Mouse (Mus musculus): ENCODE measurements around the gene Kif21b. TPM values are rescaled to one million over a fixed set of nuclear protein-coding genes. Genes with fewer than 3 reads are reported as not detected.

Gene Kif21b
- polyA plus RNA-seq, 1 experiment from 2014 or later: 43.6 TPM

- Histone ChIP-seq H3K4me2 (ENCODE audit: low read length) (no peak overlapping the region), H3K4me3 (ENCODE audit: low read length) (no peak overlapping the region), H3K9me3 (ENCODE audit: control insufficient read depth, low read length) (no peaks in the 10 kb centered on the region), H3K9ac (ENCODE audit: low read depth, low read length) (no peak overlapping the region), H3K36me3 (ENCODE audit: control insufficient read depth, insufficient read depth, low read length) (no peaks in the 10 kb centered on the region), H3K4me1 (ENCODE audit: control insufficient read depth, insufficient read depth, low read depth, low read length) (peaks cover 15% of the 10 kb centered on the region), H3K27me3 (replicated peaks; ENCODE audit: control insufficient read depth, insufficient read depth, low read length) (no peaks in the 10 kb centered on the region), H3K27ac (ENCODE audit: low read depth, low read length) (no peak overlapping the region)
- WGBS: 88% methylated on average over 8 of the region's 8 CpGs
- ATAC-seq: no peak
These were observed 94.7 kb downstream of the Kif21b start for GRCm38 (mm10) chr1:136225846-136226245.

GRCm38 (mm10) chr1:136226626-136227025 lies 95.4 kb downstream of the Kif21b start:
- Histone ChIP-seq H3K4me2 (ENCODE audit: low read length) (no peak overlapping the region), H3K4me1 (ENCODE audit: control insufficient read depth, insufficient read depth, low read depth, low read length) (peaks cover 17% of the 10 kb centered on the region), H3K9ac (ENCODE audit: low read depth, low read length) (no peak overlapping the region), H3K27me3 (replicated peaks; ENCODE audit: control insufficient read depth, insufficient read depth, low read length) (no peaks in the 10 kb centered on the region), H3K27ac (ENCODE audit: low read depth, low read length) (no peak overlapping the region), H3K4me3 (ENCODE audit: low read length) (no peak overlapping the region), H3K9me3 (ENCODE audit: control insufficient read depth, low read length) (no peaks in the 10 kb centered on the region), H3K36me3 (ENCODE audit: control insufficient read depth, insufficient read depth, low read length) (no peaks in the 10 kb centered on the region)
- no peak for ATAC-seq
- WGBS: 93% methylated on average over 8 of the region's 8 CpGs

Other genes with a start within 250 kb of the Kif21b start
- 0.09 and 0.14 TPM in 2 replicates for gene Pkp1, start 212.2 kb upstream of the Kif21b start, polyA plus RNA-seq (2015; fragmentation: Nextera tagmentation; extraction: Ambion mirVana)
- gene Igfn1, start 125.0 kb upstream of the Kif21b start, polyA plus RNA-seq (2015; fragmentation: Nextera tagmentation; extraction: Ambion mirVana): 0.05 TPM in 1 of 2 replicates, not detected in the other
- gene Tmem9, start 123.2 kb upstream of the Kif21b start, polyA plus RNA-seq (2015; fragmentation: Nextera tagmentation; extraction: Ambion mirVana): 188 and 207 TPM in 2 replicates
- gene Ascl5, start 80.6 kb upstream of the Kif21b start, polyA plus RNA-seq (2015; fragmentation: Nextera tagmentation; extraction: Ambion mirVana): not detected in 2 replicates
- 0.45 and 0.66 TPM in 2 replicates for gene Cacna1s, start 78.6 kb upstream of the Kif21b start, polyA plus RNA-seq (2015; fragmentation: Nextera tagmentation; extraction: Ambion mirVana)
- gene Mroh3, start 81.4 kb downstream of the Kif21b start, polyA plus RNA-seq (2015; fragmentation: Nextera tagmentation; extraction: Ambion mirVana): not detected in 2 replicates
- 2.6 TPM in 2 replicates for gene Inava, start 102.9 kb downstream of the Kif21b start, polyA plus RNA-seq (2015; fragmentation: Nextera tagmentation; extraction: Ambion mirVana)
- 1.4 TPM in 2 replicates for gene Gpr25, start 129.5 kb downstream of the Kif21b start, polyA plus RNA-seq (2015; fragmentation: Nextera tagmentation; extraction: Ambion mirVana)
- gene Camsap2, start 214.7 kb downstream of the Kif21b start, polyA plus RNA-seq (2015; fragmentation: Nextera tagmentation; extraction: Ambion mirVana): 23.6 and 25.8 TPM in 2 replicates